Mouse (Mus musculus): ENCODE results near the gene Mafk.

DNA sequence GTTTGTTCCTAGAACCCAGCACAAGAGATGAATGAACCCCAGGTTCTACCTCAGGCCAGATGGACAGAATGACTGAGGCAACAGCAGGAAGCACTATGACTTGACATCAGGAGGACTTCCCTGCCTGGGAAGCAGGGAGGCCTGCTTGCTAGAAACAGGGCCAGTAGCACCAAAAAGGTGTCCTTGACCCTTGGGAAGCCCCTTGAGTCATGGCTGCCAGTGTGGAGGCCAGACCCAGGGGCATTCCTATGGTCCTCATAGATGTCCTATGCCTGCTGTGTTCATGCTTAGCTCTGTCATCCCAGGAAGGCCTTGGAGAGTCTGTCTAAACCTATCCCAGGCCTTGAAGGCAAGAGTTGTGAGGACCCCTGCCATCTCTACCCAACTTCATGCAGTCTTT is 25.1 kb downstream of the Mafk start:
- no peak for TF ChIP-seq CTCF (conservative IDR thresholded peaks at IDR 0.05 in 1 of 2, IDR thresholded peaks at IDR 0.05 in 1 of 2; ENCODE audit: low read depth in 2 of 2, low read length in 2 of 2)
- TF ChIP-seq RAD21 (IDR thresholded peaks at IDR 0.05; ENCODE audit: low read depth, low read length), result no peak
- TF ChIP-seq EP300 (IDR thresholded peaks at IDR 0.05; ENCODE audit: low read length), result no peak
- TF ChIP-seq NRF1 (IDR thresholded peaks at IDR 0.05; ENCODE audit: low read depth, low read length), result no peak
- TF ChIP-seq ZNF384 (IDR thresholded peaks at IDR 0.05; ENCODE audit: low read depth, low read length), result no peak
- TF ChIP-seq POLR2A (IDR thresholded peaks at IDR 0.05; ENCODE audit: low read depth, low read length), result no peak
- TF ChIP-seq CHD1 (IDR thresholded peaks at IDR 0.05; ENCODE audit: low read depth, low read length), result no peak
- no peak for TF ChIP-seq RCOR1 (conservative IDR thresholded peaks at IDR 0.05; ENCODE audit: low read depth, low read length)
- TF ChIP-seq USF2 (conservative IDR thresholded peaks at IDR 0.05; ENCODE audit: low read depth, low read length), result no peak
- no peak for TF ChIP-seq USF1 (IDR thresholded peaks at IDR 0.05; ENCODE audit: low read depth, low read length)
